Mouse (Mus musculus): ENCODE measurements around the gene Scrn3. TPM values are rescaled to one million over a fixed set of nuclear protein-coding genes. Genes with fewer than 3 reads are reported as not detected.

The Scrn3 gene
- total RNA-seq, 1 experiment = 10.6 TPM

DNA sequence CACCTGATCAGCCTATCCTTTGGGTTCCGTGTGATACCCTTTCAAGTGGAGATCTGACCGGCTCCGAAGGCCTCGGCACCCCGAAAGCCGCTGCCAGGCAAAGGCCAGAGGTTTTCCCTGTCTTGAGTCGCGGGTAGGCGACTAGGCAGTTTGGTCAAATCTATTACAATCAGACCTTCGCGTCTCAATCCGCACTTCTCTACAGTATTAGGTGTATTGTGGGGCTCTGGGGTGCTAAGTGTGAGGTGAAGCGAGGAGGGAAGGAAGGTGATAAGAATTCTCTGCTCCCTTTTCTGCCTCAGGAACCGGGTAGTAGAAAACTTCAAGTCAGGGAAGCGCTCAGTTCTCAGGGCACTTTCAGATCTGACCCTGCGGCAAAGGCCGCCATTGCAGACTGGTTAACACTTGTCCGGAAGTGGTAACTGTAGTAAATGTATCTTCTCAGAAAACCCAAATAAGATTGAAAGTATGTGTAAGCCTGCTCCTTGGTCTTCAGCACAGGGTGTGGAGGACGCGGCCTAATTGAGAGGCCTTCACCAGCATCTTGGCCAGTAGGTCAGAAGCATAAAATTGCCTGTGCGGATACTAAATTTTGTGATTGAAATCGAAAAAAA lies 31.2 kb upstream of the Scrn3 start:
- Histone ChIP-seq H3K36me3 (ENCODE audit: control insufficient read depth, insufficient read depth, low read length, poor library complexity, severe bottlenecking) (no peaks in the 10 kb centered on the region), H3K27ac (ENCODE audit: insufficient read depth, low read depth, low read length, poor library complexity, severe bottlenecking) (no peak overlapping the region), H3K9me3 (ENCODE audit: control insufficient read depth, insufficient read depth, low read depth, low read length) (no peaks in the 10 kb centered on the region), H3K4me3 (ENCODE audit: insufficient read depth in 1 of 2, low read depth in 1 of 2, low read length in 2 of 2, poor library complexity in 1 of 2, severe bottlenecking in 1 of 2) (peak overlapping the region; percentile 36 to 42), H3K4me1 (ENCODE audit: control insufficient read depth in 2 of 2, insufficient read depth in 2 of 2, low read length in 2 of 2, poor library complexity in 1 of 2) (peaks cover 0 to 5% of the 10 kb centered on the region in 2 experiments; a peak in 1 of 4 replicates), H3K9ac (ENCODE audit: insufficient read depth, low read depth, low read length, poor library complexity, severe bottlenecking) (no peak overlapping the region)
- in situ Hi-C loops (cut with MboI; ENCODE audit: low sequenced_read_pairs in 2 of 2, unreplicated experiment in 2 of 2) = loop anchor here in 1 of 2 experiments (10.0 to 25.0 kb wide), 2 partner anchors 216 to 1044 kb away; no protein-coding TSS in a partner anchor
- TF ChIP-seq HCFC1 (IDR thresholded peaks at IDR 0.05; ENCODE audit: borderline replicate concordance, insufficient read depth, low read length) (no peak), CHD2 (IDR thresholded peaks at IDR 0.05; ENCODE audit: low read depth, low read length) (no peak), ZNF384 (IDR thresholded peaks at IDR 0.05; ENCODE audit: low read depth, low read length) (no peak), MAFK (IDR thresholded peaks at IDR 0.05; ENCODE audit: insufficient read depth, low read depth, low read length) (no peak), ZC3H11A (IDR thresholded peaks at IDR 0.05; ENCODE audit: borderline replicate concordance, low read depth, low read length) (no peak)
- DNase-seq (ENCODE audit: low read depth, low spot score) = no peak

DNA sequence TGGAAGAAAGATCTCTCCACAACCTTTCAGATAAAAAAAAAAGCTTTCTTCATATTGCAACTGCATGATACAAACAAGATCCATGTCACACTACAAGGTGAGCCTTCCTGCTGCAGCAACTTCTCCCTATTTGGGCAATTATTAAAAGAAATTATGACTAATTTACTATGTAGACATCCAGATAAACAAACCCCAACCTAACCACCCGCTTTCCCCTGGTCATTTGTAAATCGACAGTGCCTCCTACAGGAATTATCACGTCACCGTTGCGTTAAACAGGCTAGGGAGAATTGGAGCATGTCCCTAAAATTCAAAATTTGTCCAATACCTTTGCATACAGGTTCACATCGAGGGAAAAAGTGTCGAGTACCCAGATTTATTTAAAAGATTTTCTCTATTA lies 30.7 kb upstream of the Scrn3 start:
- TF ChIP-seq CHD2 (IDR thresholded peaks at IDR 0.05; ENCODE audit: low read depth, low read length) = no peak
- TF ChIP-seq ZC3H11A (IDR thresholded peaks at IDR 0.05; ENCODE audit: borderline replicate concordance, low read depth, low read length) = 0 out of 2 replicates have a peak, but pooled peaks have one; percentile 30
- no peak for TF ChIP-seq HCFC1 (IDR thresholded peaks at IDR 0.05; ENCODE audit: borderline replicate concordance, insufficient read depth, low read length)
- TF ChIP-seq ZNF384 (IDR thresholded peaks at IDR 0.05; ENCODE audit: low read depth, low read length) = no peak
- Histone ChIP-seq H3K36me3 (ENCODE audit: control insufficient read depth, insufficient read depth, low read length, poor library complexity, severe bottlenecking) (no peaks in the 10 kb centered on the region), H3K9ac (ENCODE audit: insufficient read depth, low read depth, low read length, poor library complexity, severe bottlenecking) (no peak overlapping the region), H3K4me3 (ENCODE audit: insufficient read depth in 1 of 2, low read depth in 1 of 2, low read length in 2 of 2, poor library complexity in 1 of 2, severe bottlenecking in 1 of 2) (no peak overlapping the region), H3K27ac (ENCODE audit: insufficient read depth, low read depth, low read length, poor library complexity, severe bottlenecking) (no peak overlapping the region), H3K4me1 (ENCODE audit: control insufficient read depth in 2 of 2, insufficient read depth in 2 of 2, low read length in 2 of 2, poor library complexity in 1 of 2) (peaks cover 0 to 5% of the 10 kb centered on the region in 2 experiments; a peak in 1 of 4 replicates), H3K9me3 (ENCODE audit: control insufficient read depth, insufficient read depth, low read depth, low read length) (no peaks in the 10 kb centered on the region)
- DNase-seq (ENCODE audit: low read depth, low spot score) = no peak
- in situ Hi-C loops (cut with MboI; ENCODE audit: low sequenced_read_pairs in 2 of 2, unreplicated experiment in 2 of 2) = loop anchor here in 1 of 2 experiments (10.0 to 25.0 kb wide), 2 partner anchors 217 to 1044 kb away; no protein-coding TSS in a partner anchor

DNA sequence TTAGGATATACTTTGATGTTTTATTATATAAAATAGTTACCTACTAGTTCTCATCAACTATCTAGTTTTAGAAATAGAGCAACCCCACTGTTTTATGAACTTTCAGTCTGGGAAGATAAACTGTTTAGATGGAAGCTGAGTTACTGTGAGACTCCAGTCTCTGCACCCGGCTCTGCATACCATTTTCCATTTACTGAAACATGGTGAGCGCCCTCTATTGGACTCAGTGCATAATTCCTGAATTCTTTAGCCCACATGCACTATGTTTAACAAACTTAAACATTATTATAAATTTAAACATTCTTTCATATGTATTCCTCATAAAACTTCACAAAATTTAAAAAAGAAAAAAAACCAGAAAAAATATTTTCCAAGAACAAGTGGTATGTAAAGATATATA lies 26.8 kb upstream of the Scrn3 start:
- H3K9me3 ChIP-seq (ENCODE audit: control insufficient read depth, insufficient read depth, low read depth, low read length) = no peaks in the 10 kb centered on the region
- H3K4me1 ChIP-seq (ENCODE audit: control insufficient read depth in 2 of 2, insufficient read depth in 2 of 2, low read length in 2 of 2, poor library complexity in 1 of 2) = no peaks in the 10 kb centered on the region; a peak in 1 of 4 replicates
- in situ Hi-C loops (cut with MboI; ENCODE audit: low sequenced_read_pairs in 2 of 2, unreplicated experiment in 2 of 2) = loop anchor here in 1 of 2 experiments (10.0 to 25.0 kb wide), 2 partner anchors 221 to 1048 kb away; no protein-coding TSS in a partner anchor
- TF ChIP-seq HCFC1 (IDR thresholded peaks at IDR 0.05; ENCODE audit: borderline replicate concordance, insufficient read depth, low read length) (no peak), MAFK (IDR thresholded peaks at IDR 0.05; ENCODE audit: insufficient read depth, low read depth, low read length) (no peak), CHD2 (IDR thresholded peaks at IDR 0.05; ENCODE audit: low read depth, low read length) (no peak), ZC3H11A (IDR thresholded peaks at IDR 0.05; ENCODE audit: borderline replicate concordance, low read depth, low read length) (no peak)
- H3K4me3 ChIP-seq (ENCODE audit: insufficient read depth in 1 of 2, low read depth in 1 of 2, low read length in 2 of 2, poor library complexity in 1 of 2, severe bottlenecking in 1 of 2) = no peak overlapping the region
- no peak overlapping the region for H3K27ac ChIP-seq (ENCODE audit: insufficient read depth, low read depth, low read length, poor library complexity, severe bottlenecking)
- no peak for DNase-seq (ENCODE audit: low read depth, low spot score)
- H3K9ac ChIP-seq (ENCODE audit: insufficient read depth, low read depth, low read length, poor library complexity, severe bottlenecking) = no peak overlapping the region
- H3K36me3 ChIP-seq (ENCODE audit: control insufficient read depth, insufficient read depth, low read length, poor library complexity, severe bottlenecking) = no peaks in the 10 kb centered on the region

DNA sequence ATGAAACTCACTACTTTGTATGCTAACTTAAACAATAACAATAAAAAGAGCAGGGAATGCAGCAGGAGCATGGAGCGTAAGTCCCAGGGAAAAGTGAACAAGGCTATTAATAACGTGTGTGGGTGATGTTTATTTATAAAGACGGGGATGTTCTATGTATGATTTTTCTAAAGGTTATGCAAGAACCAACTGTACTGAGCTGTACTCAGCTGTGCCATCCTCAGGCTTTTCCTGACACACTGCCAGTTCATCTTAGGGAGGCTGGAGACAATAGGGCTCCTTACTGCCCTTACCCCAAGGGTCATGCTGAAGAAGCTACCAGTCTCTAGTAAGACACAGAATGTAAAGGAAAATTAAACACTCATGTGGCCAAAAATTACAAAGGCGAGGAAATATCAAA lies 21.3 kb upstream of the Scrn3 start:
- in situ Hi-C loops (cut with MboI; ENCODE audit: low sequenced_read_pairs in 2 of 2, unreplicated experiment in 2 of 2) = loop anchor here in 1 of 2 experiments (25.0 kb wide), 1 partner anchor 1054 kb away; no protein-coding TSS in a partner anchor
- H3K9me3 ChIP-seq (ENCODE audit: control insufficient read depth, insufficient read depth, low read depth, low read length) = no peaks in the 10 kb centered on the region
- no peaks in the 10 kb centered on the region; the same call in 1 of the 2 replicates for H3K36me3 ChIP-seq (ENCODE audit: control insufficient read depth, insufficient read depth, low read length, poor library complexity, severe bottlenecking)
- H3K9ac ChIP-seq (ENCODE audit: insufficient read depth, low read depth, low read length, poor library complexity, severe bottlenecking) = no peak overlapping the region
- no peak overlapping the region for H3K27ac ChIP-seq (ENCODE audit: insufficient read depth, low read depth, low read length, poor library complexity, severe bottlenecking)
- H3K4me1 ChIP-seq (ENCODE audit: control insufficient read depth in 2 of 2, insufficient read depth in 2 of 2, low read length in 2 of 2, poor library complexity in 1 of 2) = 0 out of 4 replicates have a peak, but pooled peaks cover 0 to 2% of the 10 kb centered on the region in 2 experiments
- no peak overlapping the region for H3K4me3 ChIP-seq (ENCODE audit: insufficient read depth in 1 of 2, low read depth in 1 of 2, low read length in 2 of 2, poor library complexity in 1 of 2, severe bottlenecking in 1 of 2)
- no peak for DNase-seq (ENCODE audit: low read depth, low spot score)
- no peak for TF ChIP-seq ZC3H11A (IDR thresholded peaks at IDR 0.05; ENCODE audit: borderline replicate concordance, low read depth, low read length)

Data from ES-E14 (cell line).